Mouse (Mus musculus): ENCODE measurements around the gene Tomm40l.

Tomm40l gene

GRCm38 (mm10) chr1:171222238-171223155, at the start of gene Tomm40l:
Gene Tomm40l, minus strand, starts transcription at chr1:171222514.
- in situ Hi-C loops (cut with MboI, MseI) = loop anchor here (5.0 kb wide), 1 partner anchor 105 kb away; no protein-coding TSS in a partner anchor

DNA sequence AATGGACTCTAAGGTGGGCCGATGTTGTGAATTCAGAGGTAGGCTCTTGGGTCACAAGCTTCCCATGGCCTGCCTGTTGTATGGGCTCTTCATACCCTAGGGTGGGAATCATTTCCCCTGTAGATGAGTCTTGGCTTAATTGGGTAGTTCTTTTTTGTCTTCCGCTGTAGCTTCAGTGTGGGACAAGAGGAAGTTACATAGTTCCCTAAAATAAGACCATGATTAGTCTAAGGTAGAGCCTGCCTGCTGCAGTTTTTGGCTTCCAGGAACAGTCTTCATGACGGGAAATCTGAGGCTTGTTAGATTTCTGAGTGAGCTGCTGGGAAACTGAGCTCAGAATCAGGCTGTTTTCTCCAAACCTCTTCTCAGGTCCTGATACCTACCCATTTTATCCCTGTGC, 49.8 kb upstream of the Tomm40l start:
- in situ Hi-C loops (cut with MboI, MseI) = no loop called here

DNA sequence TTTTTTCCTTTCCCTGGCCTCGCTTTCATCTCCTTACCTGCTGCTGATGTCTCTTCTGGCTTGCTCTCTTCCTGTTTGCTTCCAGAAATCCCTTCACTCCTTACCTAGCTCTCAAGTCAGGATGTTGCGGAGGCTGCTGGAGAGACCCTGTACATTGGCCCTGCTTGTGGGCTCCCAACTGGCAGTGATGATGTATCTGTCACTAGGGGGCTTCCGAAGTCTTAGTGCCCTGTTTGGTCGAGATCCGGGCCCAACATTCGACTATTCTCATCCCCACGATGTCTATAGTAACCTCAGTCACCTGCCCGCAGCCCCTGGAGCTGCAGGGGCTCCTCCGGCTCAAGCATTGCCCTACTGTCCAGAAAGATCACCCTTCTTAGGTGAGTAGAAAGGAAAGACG, 49.3 kb upstream of the Tomm40l start:
- in situ Hi-C loops (cut with MboI, MseI) = no loop called here

GRCm38 (mm10) chr1:171271196-171271595, 48.9 kb upstream of the Tomm40l start:
- in situ Hi-C loops (cut with MboI, MseI) = no loop called here

- in situ Hi-C loops (cut with MboI, MseI) = no loop called here
Observed at GRCm38 (mm10) chr1:171270573-171270900, 48.2 kb upstream of the Tomm40l start.

DNA sequence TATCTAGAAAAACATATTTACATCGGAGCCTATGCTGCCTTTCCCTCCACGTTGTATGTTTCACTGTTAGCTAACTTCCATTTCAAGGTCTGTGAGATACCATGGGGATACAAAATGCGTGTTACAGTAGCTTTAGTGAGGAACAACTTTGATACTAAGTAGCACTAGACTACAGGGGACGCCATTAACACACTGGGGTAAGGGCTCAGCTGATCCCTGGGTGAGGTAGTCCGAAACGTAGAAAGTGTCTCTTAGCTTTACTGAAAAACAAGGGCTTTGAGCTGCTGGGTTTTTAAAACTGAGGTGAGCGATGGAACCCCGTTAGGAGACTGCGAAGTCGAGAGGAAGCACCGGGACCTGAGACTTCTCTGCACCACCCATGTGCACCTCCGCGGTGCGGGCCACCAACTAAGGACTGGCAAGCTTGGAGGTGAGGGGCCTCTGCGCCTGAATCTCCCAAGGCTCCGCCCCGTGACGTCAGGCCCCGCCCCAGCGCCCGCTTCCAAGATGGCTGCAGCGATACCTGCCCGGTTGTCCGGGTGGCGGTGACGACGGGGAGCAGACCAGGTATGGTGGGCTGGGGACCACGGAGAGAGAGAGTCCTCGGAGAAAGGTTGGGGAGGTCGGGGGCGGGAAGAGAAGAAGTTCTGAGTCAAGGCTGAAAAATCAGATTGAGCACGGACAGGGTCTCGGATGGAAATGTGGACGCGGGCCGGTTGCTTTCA, 47.7 kb upstream of the Tomm40l start, which contains the start of gene B4galt3:
TSS of gene B4galt3 (plus strand) at position 481 of the 725 bp plus-strand sequence.
- in situ Hi-C loops (cut with MboI, MseI) = no loop called here

- in situ Hi-C loops (cut with MboI, MseI) = no loop called here
Observed at GRCm38 (mm10) chr1:171268341-171268740, 46.0 kb upstream of the Tomm40l start.

DNA sequence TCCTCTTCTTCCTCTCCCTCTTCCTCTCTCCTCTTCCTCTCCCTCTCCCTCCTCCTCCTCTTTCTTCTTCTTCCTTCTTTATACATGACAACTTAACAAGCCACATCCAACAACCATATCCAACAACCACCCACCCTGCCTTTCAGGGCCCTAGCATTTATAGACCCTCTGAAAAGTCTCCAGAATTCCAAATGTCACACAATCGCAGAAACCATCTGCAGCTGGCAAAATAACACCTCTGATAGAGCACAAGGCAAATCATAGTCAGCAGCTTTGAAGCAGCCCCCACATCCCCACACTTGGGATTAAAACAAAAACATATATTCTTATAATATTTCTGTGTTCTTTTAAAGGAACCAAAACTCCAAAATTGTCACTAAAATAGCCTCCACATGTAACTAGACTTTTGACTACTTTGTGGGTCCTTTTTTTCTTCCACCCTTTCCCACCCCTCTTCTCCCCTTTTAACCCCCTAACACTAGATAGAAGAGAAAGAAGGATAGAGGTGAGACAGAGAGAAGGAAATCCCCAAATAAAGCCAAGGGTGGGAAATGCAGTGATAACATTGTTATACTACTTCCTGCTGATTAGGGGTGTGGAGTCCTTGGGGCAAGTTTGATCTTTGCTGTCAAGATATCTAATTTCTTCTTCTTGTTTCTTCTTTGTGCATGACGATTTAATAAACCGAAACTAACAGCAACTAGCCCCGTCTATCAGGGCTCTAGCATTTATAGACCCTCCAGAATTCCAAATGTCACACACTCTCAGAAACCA, 43.8 kb upstream of the Tomm40l start:
- in situ Hi-C loops (cut with MboI, MseI) = no loop called here

GRCm38 (mm10) chr1:171263666-171264461, 41.5 kb upstream of the Tomm40l start:
- in situ Hi-C loops (cut with MboI, MseI) = no loop called here

DNA sequence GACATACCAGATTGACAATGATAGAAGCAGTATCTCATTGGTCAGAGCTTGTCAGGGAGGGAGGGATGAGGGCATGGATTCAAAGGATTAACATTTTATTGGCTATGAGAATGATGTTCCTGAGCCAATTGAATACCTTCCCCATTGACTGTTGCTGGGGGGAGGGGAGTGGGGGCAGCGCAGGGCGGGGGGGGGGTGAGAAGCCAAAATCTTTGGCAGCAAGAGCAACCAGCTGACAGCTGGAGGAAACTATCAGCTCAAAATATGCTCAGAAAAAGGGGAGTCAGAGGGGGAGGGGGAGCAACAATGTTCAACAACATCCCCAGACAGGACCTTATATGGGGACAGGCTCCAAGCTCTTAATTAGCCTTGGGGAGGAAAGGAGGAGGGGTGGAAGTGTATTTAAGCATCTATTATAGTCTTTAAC, 40.9 kb upstream of the Tomm40l start:
- in situ Hi-C loops (cut with MboI, MseI) = no loop called here

GRCm38 (mm10) chr1:171262594-171263130, 40.3 kb upstream of the Tomm40l start:
- in situ Hi-C loops (cut with MboI, MseI) = no loop called here

- in situ Hi-C loops (cut with MboI, MseI) = no loop called here
Observed at GRCm38 (mm10) chr1:171260316-171260715, 38.0 kb upstream of the Tomm40l start.

- in situ Hi-C loops (cut with MboI, MseI) = no loop called here
Observed at GRCm38 (mm10) chr1:171258921-171259320, 36.6 kb upstream of the Tomm40l start.

GRCm38 (mm10) chr1:171257781-171258180, 35.5 kb upstream of the Tomm40l start:
- in situ Hi-C loops (cut with MboI, MseI) = no loop called here

DNA sequence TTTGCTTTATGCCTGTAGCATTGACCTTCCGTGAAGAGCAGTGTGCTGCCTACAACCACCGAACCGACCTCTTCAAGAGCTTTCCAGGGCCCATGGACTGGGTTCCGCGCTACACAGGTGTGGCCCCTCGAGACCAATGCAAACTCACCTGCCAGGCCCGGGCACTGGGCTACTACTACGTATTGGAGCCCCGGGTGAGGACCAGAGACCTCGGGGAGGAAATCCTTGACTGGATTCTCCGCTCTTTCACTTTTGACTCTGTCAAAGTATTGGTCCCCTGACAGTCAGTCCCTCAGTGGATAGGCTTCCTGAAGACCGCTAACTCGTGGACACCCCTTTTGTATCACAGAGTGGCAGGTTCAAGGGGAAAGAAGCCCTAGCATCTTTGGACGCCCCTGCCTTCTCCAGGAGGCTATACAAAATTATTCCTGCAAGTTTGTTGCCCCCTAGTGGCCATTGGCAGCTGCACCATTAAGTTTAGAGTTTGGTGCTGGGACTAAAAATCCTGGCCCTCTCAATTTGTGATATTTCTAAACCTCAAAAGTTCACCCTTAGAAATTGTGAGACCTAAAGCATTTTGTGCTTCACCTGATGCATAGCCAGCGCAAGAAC, 34.7 kb upstream of the Tomm40l start:
- in situ Hi-C loops (cut with MboI, MseI) = no loop called here

DNA sequence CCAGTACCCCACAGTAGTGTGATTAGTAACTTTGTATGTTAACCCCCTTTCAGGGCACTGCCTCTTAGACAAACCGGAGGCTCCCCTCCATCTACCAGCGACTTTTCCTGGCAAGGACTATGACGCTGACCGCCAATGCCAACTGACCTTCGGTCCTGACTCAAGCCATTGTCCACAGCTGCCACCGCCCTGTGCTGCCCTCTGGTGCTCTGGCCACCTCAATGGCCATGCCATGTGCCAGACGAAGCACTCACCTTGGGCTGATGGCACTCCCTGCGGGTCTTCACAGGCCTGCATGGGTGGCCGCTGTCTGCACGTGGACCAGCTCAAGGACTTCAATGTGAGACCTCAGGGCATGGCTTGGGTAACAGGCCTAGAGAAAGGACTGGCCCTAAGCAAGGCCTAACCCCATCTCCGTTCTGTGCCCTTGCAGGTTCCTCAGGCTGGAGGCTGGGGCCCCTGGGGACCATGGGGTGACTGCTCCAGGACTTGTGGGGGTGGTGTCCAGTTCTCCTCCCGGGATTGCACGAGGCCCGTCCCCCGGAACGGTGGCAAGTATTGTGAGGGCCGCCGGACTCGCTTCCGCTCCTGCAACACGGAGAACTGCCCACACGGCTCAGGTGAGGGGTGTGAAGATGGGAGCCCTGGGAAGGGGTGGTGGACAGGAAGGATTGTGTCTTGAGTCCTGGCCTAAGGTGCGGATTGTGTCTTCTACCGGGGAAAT, 33.9 kb upstream of the Tomm40l start:
- in situ Hi-C loops (cut with MboI, MseI) = no loop called here

- in situ Hi-C loops (cut with MboI, MseI) = loop anchor here (5.0 kb wide), 1 partner anchor 135 kb away; no protein-coding TSS in a partner anchor
Observed at GRCm38 (mm10) chr1:171252415-171252814, 30.1 kb upstream of the Tomm40l start.

- in situ Hi-C loops (cut with MboI, MseI) = loop anchor here (5.0 kb wide), 1 partner anchor 134 kb away; no protein-coding TSS in a partner anchor
Observed at GRCm38 (mm10) chr1:171251594-171252324, 29.4 kb upstream of the Tomm40l start.
